ENCODE assay signal across 12 mouse cellular contexts in genomic region chr1:42472495-42473230, GRCm38 (mm10).
DNase-seq lines count a peak whose midpoint lies in the region; ATAC-seq lines count a peak whose summit lies in the region.
"Had no signal": no experiment of that assay in that cellular context is flagged by ENCODE, and none has a peak within 500 bp of the region (broad histone marks: within the 10 kb centered on the region; RNA-seq: fewer than 3 reads in every experiment).

No protein-coding gene starts in this region.

- H3K27ac ChIP-seq in hindbrain, embryonic 15.5 days (replicated peaks): peak overlapping the region; percentile 45
- H3K27ac ChIP-seq in midbrain, embryonic 15.5 days: peak overlapping the region; percentile 55; the same call in 1 of the 2 replicates
- H3K27ac ChIP-seq: stomach, embryonic 15.5 days had no signal

- ATAC-seq in hindbrain, embryonic 15.5 days (ENCODE audit: low FRiP score, low read depth): peak; percentile 81
- ATAC-seq in midbrain, embryonic 15.5 days (replicated peaks): peak; percentile 60
- ATAC-seq in megakaryocyte, adult 5-6 weeks (ENCODE audit: poor library complexity, severe bottlenecking): no peak

- DNase-seq in embryo, embryonic 10 days (ENCODE audit: low spot score): peak; percentile 28
- no peak for DNase-seq in embryo, embryonic 9.5 days (ENCODE audit: extremely low spot score)
- DNase-seq in embryo, embryonic 10.5 days (ENCODE audit: low spot score): peak; percentile 47
- DNase-seq in layer of hippocampus, adult 9-11 months: no peak
- DNase-seq in spleen, postnatal 4 days (ENCODE audit: low spot score in 2 of 2): no peak
- DNase-seq: cerebellum, postnatal 10 days; gastrocnemius, postnatal 36 days; lung, adult 2 months had no signal

- H3K9ac ChIP-seq in hindbrain, embryonic 15.5 days: no peak overlapping the region
- H3K9ac ChIP-seq in midbrain, embryonic 15.5 days: no peak overlapping the region
- H3K9ac ChIP-seq: stomach, embryonic 15.5 days had no signal

- H3K27me3 ChIP-seq in hindbrain, embryonic 15.5 days: no peaks in the 10 kb centered on the region
- no peaks in the 10 kb centered on the region for H3K27me3 ChIP-seq in midbrain, embryonic 15.5 days (replicated peaks)
- H3K27me3 ChIP-seq: stomach, embryonic 15.5 days had no signal

- H3K4me1 ChIP-seq in hindbrain, embryonic 15.5 days (replicated peaks): peaks cover 19% of the 10 kb centered on the region
- peaks cover 12% of the 10 kb centered on the region for H3K4me1 ChIP-seq in midbrain, embryonic 15.5 days
- H3K4me1 ChIP-seq: stomach, embryonic 15.5 days had no signal

- no peak overlapping the region for H3K4me3 ChIP-seq in hindbrain, embryonic 15.5 days
- H3K4me3 ChIP-seq in midbrain, embryonic 15.5 days: no peak overlapping the region
- H3K4me3 ChIP-seq: stomach, embryonic 15.5 days had no signal

- H3K36me3 ChIP-seq in hindbrain, embryonic 15.5 days: no peaks in the 10 kb centered on the region
- H3K36me3 ChIP-seq in midbrain, embryonic 15.5 days (replicated peaks): no peaks in the 10 kb centered on the region
- H3K36me3 ChIP-seq: stomach, embryonic 15.5 days had no signal

- WGBS in hindbrain, embryonic 15.5 days: 22% methylated on average over 13 of the region's 13 CpGs
- 41% methylated on average over 13 of the region's 13 CpGs for WGBS in midbrain, embryonic 15.5 days

- no peaks in the 10 kb centered on the region for H3K9me3 ChIP-seq in hindbrain, embryonic 15.5 days
- H3K9me3 ChIP-seq in midbrain, embryonic 15.5 days: no peaks in the 10 kb centered on the region
- H3K9me3 ChIP-seq: stomach, embryonic 15.5 days had no signal

- H3K4me2 ChIP-seq in hindbrain, embryonic 15.5 days: peak overlapping the region; percentile 31
- H3K4me2 ChIP-seq in midbrain, embryonic 15.5 days: peak overlapping the region; percentile 17; the same call in 1 of the 2 replicates
- H3K4me2 ChIP-seq: stomach, embryonic 15.5 days had no signal

Comparison
In these comparisons a context has a peak if more than half of its experiments do, and no peak if none do; other contexts are left out.
1. DNase-seq: peak in embryo, embryonic 10 days (single experiment) and embryo, embryonic 10.5 days (single experiment); none in embryo, embryonic 9.5 days (single experiment), layer of hippocampus, adult 9-11 months (single experiment) and spleen, postnatal 4 days (0 of 2).